Mouse (Mus musculus) intestine, postnatal 0 days (tissue): ENCODE measurements at regions not wholly inside any gene's neighbourhood (a gene's known extent, or its start where the extent isn't known, plus 50 kb on each side); places are given as distances from the start of the nearest gene placed in this dataset.

Source experiments
- ATAC-seq: fragments of 200-750 bp; cut with Nextera tagmentation; 2 replicates; pipeline ENCODE4 v1.8.0; 2017; ENCODE audit warnings: mild to moderate bottlenecking, moderate TSS enrichment, moderate library complexity
- H3K27ac ChIP-seq: fragments of 300-500 bp; sonication (generic); 2 replicates; pipeline ENCODE4 v1.5.1; 2014; ENCODE audit warnings: mild to moderate bottlenecking, low read depth, low read length, moderate library complexity
- H3K27me3 ChIP-seq: fragments of 300-500 bp; sonication (generic); replicated peaks from 2 replicates; pipeline ENCODE4 v1.6.1; 2014; ENCODE audit warnings: low read length, mixed read lengths; ENCODE audit not compliant: control insufficient read depth, insufficient read depth
- H3K36me3 ChIP-seq: fragments of 300-500 bp; sonication (generic); 2 replicates; pipeline ENCODE4 v1.6.1; 2014; ENCODE audit warnings: mild to moderate bottlenecking, moderate library complexity; ENCODE audit not compliant: control insufficient read depth, insufficient read depth
- H3K4me1 ChIP-seq: fragments of 300-500 bp; sonication (generic); replicated peaks from 2 replicates; pipeline ENCODE4 v1.6.1; 2014; ENCODE audit warnings: antibody characterized with exemption, low read length, mixed read lengths; ENCODE audit not compliant: control insufficient read depth, insufficient read depth
- H3K4me2 ChIP-seq: fragments of 300-500 bp; sonication (generic); replicated peaks from 2 replicates; pipeline ENCODE4 v1.6.1; 2014; ENCODE audit warnings: low read depth, mild to moderate bottlenecking, moderate library complexity
- H3K4me3 ChIP-seq: fragments of 300-500 bp; sonication (generic); 2 replicates; pipeline ENCODE4 v1.5.1; 2014; ENCODE audit warnings: low read depth, low read length
- H3K9ac ChIP-seq: fragments of 300-500 bp; sonication (generic); 2 replicates; pipeline ENCODE4 v1.6.1; 2014; ENCODE audit warnings: mild to moderate bottlenecking, low read depth, low read length
- H3K9me3 ChIP-seq: fragments of 300-500 bp; sonication (generic); 2 replicates; pipeline ENCODE4 v1.6.1; 2016; ENCODE audit warnings: mixed run types; ENCODE audit not compliant: control insufficient read depth
- CTCF ChIP-seq: sonication (generic); IDR thresholded peaks from 2 replicates; pipeline ENCODE4 v1.5.1; 2016; ENCODE audit warnings: low read depth, mild to moderate bottlenecking, control low read depth, antibody characterized with exemption, moderate library complexity
- WGBS: fragments of 180-500 bp; shearing (Covaris S2); extraction: QIAGEN DNeasy Blood & Tissue Kit; methylation state at CpG from one replicate; pipeline ENCODE4 v1.1.7; 2014; 5-methylcytosine and 5-hydroxymethylcytosine counted together

GRCm38 (mm10) chr11:22644877-22645276, 133.0 kb downstream of the Tmem17 start:
- 50% methylated on average over 1 of the region's 1 CpGs for WGBS
- Histone ChIP-seq H3K27ac (no peak overlapping the region), H3K4me3 (no peak overlapping the region), H3K36me3 (no peaks in the 10 kb centered on the region), H3K9me3 (no peaks in the 10 kb centered on the region), H3K4me1 (no peaks in the 10 kb centered on the region), H3K4me2 (no peak overlapping the region), H3K9ac (no peak overlapping the region), H3K27me3 (no peaks in the 10 kb centered on the region)
- TF ChIP-seq CTCF = no peak
- no peak for ATAC-seq

DNA sequence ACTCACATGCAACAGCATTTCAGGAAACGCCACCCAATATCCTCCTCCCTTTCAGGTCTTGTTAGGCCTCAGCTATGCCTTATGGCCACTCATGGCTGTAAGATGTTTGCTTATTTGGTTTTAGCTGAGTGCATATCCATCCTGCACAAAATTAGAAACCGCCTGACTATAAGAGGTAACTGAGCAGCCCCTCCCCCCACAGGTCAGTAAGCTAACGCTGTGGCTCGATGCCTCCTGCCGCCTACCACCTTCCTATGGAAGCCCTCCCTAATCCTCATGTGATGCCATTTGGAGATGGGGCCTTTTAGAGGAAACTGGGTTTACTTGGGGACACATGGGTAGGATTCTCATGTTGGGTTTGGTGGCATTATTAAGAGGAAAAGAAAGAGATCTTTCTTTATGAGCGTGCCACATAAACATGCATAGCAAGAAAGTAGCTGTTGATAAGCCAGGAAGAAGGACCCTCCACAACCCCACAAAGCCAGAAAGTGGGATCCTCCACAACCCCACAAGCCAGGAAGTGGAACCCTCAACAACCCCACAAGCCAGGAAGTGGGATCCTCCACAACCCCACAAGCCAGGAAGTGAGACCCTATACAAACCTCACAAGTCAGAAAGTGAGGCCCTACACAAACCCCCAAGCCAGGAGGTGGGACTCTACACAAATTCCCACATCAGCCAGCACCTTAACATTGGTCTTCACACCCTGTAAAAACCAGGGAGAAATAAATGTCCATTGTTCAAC, 134.5 kb downstream of the Tmem17 start:
- Histone ChIP-seq H3K9me3 (no peaks in the 10 kb centered on the region), H3K9ac (no peak overlapping the region), H3K4me1 (no peaks in the 10 kb centered on the region), H3K27me3 (no peaks in the 10 kb centered on the region), H3K36me3 (no peaks in the 10 kb centered on the region), H3K4me3 (no peak overlapping the region), H3K4me2 (no peak overlapping the region), H3K27ac (no peak overlapping the region)
- WGBS = 93% methylated on average over 6 of the region's 6 CpGs
- no peak for ATAC-seq
- TF ChIP-seq CTCF = no peak

GRCm38 (mm10) chr11:22648275-22648674, 136.4 kb downstream of the Tmem17 start:
- TF ChIP-seq CTCF = no peak
- Histone ChIP-seq H3K4me3 (no peak overlapping the region), H3K4me1 (no peaks in the 10 kb centered on the region), H3K4me2 (no peak overlapping the region), H3K36me3 (no peaks in the 10 kb centered on the region), H3K9ac (no peak overlapping the region), H3K27ac (no peak overlapping the region; the same call in 1 of the 2 replicates), H3K9me3 (no peaks in the 10 kb centered on the region), H3K27me3 (no peaks in the 10 kb centered on the region)
- no peak for ATAC-seq
- 73% methylated on average over 5 of the region's 5 CpGs for WGBS

GRCm38 (mm10) chr11:22650771-22651170, 138.9 kb downstream of the Tmem17 start:
- Histone ChIP-seq H3K27me3 (no peaks in the 10 kb centered on the region), H3K4me3 (no peak overlapping the region), H3K36me3 (no peaks in the 10 kb centered on the region), H3K4me1 (no peaks in the 10 kb centered on the region), H3K9ac (no peak overlapping the region), H3K27ac (no peak overlapping the region), H3K4me2 (no peak overlapping the region), H3K9me3 (no peaks in the 10 kb centered on the region)
- ATAC-seq = no peak
- no peak for TF ChIP-seq CTCF
- 89% methylated on average over 10 of the region's 10 CpGs for WGBS

GRCm38 (mm10) chr11:22651313-22651712, 139.4 kb downstream of the Tmem17 start:
- TF ChIP-seq CTCF = no peak
- Histone ChIP-seq H3K4me1 (no peaks in the 10 kb centered on the region), H3K27ac (no peak overlapping the region), H3K9ac (no peak overlapping the region), H3K27me3 (no peaks in the 10 kb centered on the region), H3K4me2 (no peak overlapping the region), H3K4me3 (no peak overlapping the region), H3K9me3 (no peaks in the 10 kb centered on the region), H3K36me3 (no peaks in the 10 kb centered on the region)
- ATAC-seq = no peak
- 80% methylated on average over 1 of the region's 1 CpGs for WGBS

DNA sequence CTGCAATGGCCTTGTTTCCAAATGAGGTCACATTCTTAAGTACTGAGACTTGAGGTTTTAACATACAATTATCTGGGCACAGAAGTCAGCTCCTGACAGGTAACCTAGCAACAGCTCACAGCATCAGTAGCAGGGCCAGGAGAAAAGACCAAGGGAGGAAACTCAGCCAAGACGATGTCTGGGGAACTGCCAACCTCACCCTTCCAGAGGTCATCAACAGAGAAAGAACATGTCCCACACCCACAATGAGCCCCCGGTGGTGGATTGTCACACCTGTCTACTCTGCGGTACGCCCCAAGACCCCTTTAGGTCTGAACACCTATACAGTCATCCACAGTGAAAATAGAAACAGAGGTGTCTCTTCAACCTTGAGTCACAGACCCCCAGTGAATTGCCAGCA, 140.0 kb downstream of the Tmem17 start:
- Histone ChIP-seq H3K27ac (no peak overlapping the region), H3K36me3 (no peaks in the 10 kb centered on the region), H3K9me3 (no peaks in the 10 kb centered on the region), H3K9ac (no peak overlapping the region), H3K4me1 (no peaks in the 10 kb centered on the region), H3K27me3 (no peaks in the 10 kb centered on the region), H3K4me2 (no peak overlapping the region), H3K4me3 (no peak overlapping the region)
- ATAC-seq = no peak
- WGBS = 88% methylated on average over 4 of the region's 4 CpGs
- no peak for TF ChIP-seq CTCF
